Mouse (Mus musculus): Measurements from ENCODE around the gene Acsf2. TPM values are rescaled to one million over a fixed set of nuclear protein-coding genes. Genes with fewer than 3 reads are reported as not detected.
A peak's percentile ranks its signal among the peaks of the same experiment; 100 is the strongest.

Acsf2 gene
- total RNA-seq, 4 experiments from 2014 or later = 1.2 to 2.6 (median 1.9) TPM

- no peak for DNase-seq (ENCODE audit: low spot score in 2 of 2)
Measured at GRCm38 (mm10) chr11:94598437-94599120, 3.1 kb downstream of the Acsf2 start.

GRCm38 (mm10) chr11:94597319-94597718 is 4.4 kb downstream of the Acsf2 start:
- peak in 1 of 2 experiments; percentile 12 for DNase-seq (ENCODE audit: low spot score in 2 of 2)

DNA sequence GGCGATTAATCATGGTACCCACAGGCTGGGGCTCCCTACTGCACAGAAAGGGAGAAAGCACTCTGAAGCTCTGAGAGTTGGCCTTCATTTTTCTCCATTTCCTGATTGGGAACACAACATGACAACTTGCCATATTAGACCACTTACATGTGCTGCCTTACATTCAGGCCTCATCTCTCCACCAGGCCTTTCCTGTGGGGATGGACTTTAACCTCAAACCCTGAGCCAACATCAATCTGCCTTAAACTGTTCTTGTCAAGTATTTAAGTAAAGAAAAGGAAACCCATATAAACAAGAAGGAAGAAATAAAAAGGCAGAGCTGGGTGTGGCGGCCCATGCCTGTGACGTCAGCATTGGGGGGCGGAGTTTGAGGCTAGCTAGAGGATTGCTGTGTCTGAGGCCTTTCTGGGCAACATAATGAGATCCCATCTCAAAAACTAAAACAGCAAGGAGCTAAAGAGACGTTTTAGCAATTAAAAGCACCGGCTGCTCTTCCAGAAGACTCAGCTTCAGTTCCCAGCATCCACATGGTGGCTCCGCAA is 5.3 kb downstream of the Acsf2 start:
- no peak for DNase-seq (ENCODE audit: low spot score in 2 of 2)

DNA sequence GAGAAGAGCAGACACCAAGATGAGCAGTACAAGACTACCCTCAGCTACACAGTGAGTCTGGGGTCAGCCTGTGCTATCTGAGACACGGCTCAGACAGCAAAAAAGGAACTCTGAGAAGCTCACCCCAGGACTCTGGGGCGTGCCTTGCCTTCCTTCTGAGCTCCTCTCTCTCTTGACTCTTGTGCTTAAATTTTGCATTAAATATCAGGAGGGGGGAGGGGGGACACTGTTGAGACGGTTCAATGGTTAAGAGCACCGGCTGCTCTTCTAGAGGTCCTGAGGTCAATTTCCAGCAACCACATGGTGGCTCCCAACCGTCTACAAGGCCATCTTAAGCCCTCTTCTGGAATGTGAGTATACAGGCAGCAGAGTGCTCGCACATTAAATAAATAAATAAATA is 14.2 kb downstream of the Acsf2 start:
- DNase-seq (ENCODE audit: low spot score in 2 of 2) = no peak

DNA sequence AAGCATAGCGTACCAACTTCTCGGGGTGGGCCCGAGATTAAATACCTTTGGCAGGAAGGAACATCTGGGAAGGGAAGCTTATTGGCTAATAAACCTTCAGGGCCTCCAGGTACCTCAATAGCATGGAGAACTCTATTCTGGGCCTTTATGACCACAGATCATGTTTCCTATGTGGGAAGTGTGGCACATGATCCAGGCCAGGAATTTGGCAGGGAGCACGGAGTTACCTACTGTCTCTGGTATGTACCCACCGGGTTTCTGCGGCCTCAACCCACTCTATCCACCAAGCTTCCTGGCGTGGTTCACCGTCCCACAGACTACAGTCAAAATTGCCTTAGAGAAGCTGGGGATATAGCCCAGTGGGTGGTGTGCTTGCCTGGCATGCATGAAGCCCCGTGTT is 16.6 kb downstream of the Acsf2 start:
- no peak for DNase-seq (ENCODE audit: low spot score in 2 of 2)

GRCm38 (mm10) chr11:94580111-94580740 is 21.4 kb downstream of the Acsf2 start:
- DNase-seq (ENCODE audit: low spot score in 2 of 2) = no peak

- DNase-seq (ENCODE audit: low spot score in 2 of 2) = no peak
Measured at GRCm38 (mm10) chr11:94576361-94576760, 25.3 kb downstream of the Acsf2 start.

GRCm38 (mm10) chr11:94575036-94575435 is 26.6 kb downstream of the Acsf2 start:
- no peak for DNase-seq (ENCODE audit: low spot score in 2 of 2)

DNA sequence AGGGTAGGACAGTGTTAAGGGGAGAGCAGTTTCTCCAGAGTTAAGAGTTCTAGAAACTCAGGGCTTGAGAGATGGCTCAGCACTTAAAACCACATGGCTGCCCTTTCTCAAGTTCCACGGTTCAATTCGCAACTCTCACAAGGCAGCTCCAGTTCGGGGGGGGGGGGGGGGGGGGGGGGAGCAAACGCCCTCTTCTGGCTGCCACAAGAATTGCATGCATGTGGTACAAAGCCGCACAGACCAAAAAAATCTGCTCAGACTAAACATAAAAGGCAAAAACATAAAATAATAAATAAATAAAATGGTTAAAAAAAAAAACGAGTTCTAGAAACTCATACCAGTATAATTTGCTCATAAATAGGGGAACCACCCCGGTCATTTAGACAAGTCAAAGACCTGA is 27.1 kb downstream of the Acsf2 start:
- no peak for DNase-seq (ENCODE audit: low spot score in 2 of 2)

GRCm38 (mm10) chr11:94571850-94572249 is 29.8 kb downstream of the Acsf2 start:
- DNase-seq (ENCODE audit: low spot score in 2 of 2) = no peak

GRCm38 (mm10) chr11:94570612-94571011 is 31.1 kb downstream of the Acsf2 start:
- DNase-seq (ENCODE audit: low spot score in 2 of 2) = no peak

DNA sequence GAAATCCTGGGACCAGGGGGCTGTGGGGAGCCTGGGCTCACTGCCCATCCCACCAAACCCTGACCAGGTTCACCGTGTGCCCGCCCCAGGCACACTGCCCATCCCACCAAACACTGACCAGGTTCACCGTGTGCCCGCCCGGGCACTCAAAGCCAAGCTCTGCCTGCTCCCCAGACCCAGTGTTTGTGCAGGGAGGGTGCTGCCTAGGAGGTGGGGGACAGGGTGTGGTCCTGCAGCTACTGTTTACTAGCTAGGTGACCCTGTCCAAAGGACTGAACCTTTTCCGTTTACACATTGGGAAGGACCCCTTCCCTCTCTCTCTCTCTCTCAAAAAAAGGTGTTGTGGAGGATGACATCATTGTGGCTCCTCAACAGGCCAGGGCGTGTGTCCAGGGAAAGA is 34.3 kb downstream of the Acsf2 start:
- DNase-seq (ENCODE audit: low spot score in 2 of 2) = no peak

GRCm38 (mm10) chr11:94566534-94566933 is 35.1 kb downstream of the Acsf2 start:
- no peak for DNase-seq (ENCODE audit: low spot score in 2 of 2)

GRCm38 (mm10) chr11:94565151-94565479 is 36.6 kb downstream of the Acsf2 start:
- DNase-seq (ENCODE audit: low spot score in 2 of 2) = no peak

- DNase-seq (ENCODE audit: low spot score in 2 of 2) = no peak
Measured at GRCm38 (mm10) chr11:94564437-94565150, 37.1 kb downstream of the Acsf2 start, which contains the start of gene Chad. Gene Chad, plus strand, starts transcription at chr11:94565047.

DNA sequence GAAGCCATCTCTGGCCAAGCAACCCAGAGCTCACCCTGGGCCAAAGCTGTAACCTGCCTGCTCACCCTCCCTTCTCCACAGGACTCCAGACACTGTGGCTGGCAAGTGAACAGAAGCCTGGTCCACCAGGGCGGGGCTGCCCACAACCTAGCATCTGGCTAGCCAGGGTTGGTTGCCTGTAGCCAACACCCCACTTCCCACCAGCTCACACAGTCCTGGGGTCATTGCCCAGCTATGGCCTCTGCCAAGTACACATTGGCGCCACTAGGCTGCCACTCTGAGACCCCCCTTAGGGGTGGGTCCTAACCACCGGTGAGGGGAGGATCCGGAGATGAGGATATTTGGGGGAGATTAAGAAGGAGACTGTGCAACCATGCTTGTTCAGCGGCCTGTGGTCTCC is 37.9 kb downstream of the Acsf2 start:
- no peak for DNase-seq (ENCODE audit: low spot score in 2 of 2)

GRCm38 (mm10) chr11:94563383-94563782 is 38.3 kb downstream of the Acsf2 start:
- DNase-seq (ENCODE audit: low spot score in 2 of 2) = no peak

GRCm38 (mm10) chr11:94558226-94558625 is 43.4 kb downstream of the Acsf2 start:
- no peak for DNase-seq (ENCODE audit: low spot score in 2 of 2)

DNA sequence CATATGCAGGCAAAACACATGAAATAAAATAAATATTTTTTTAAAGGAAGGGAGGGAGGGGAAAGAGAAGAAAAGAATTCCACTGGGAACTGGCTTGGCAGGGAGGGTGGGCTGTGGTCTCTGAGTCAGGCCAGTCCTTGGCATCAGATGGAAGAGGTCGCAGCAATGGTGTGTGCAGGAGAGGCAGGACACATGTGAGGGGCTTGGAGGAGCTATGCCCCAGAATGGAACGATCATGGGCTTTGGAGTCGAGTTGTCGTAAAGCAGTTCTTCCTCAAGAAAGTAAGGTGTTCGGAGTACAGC is 51.3 kb downstream of the Acsf2 start:
- no peak for DNase-seq (ENCODE audit: low spot score in 2 of 2)

DNA sequence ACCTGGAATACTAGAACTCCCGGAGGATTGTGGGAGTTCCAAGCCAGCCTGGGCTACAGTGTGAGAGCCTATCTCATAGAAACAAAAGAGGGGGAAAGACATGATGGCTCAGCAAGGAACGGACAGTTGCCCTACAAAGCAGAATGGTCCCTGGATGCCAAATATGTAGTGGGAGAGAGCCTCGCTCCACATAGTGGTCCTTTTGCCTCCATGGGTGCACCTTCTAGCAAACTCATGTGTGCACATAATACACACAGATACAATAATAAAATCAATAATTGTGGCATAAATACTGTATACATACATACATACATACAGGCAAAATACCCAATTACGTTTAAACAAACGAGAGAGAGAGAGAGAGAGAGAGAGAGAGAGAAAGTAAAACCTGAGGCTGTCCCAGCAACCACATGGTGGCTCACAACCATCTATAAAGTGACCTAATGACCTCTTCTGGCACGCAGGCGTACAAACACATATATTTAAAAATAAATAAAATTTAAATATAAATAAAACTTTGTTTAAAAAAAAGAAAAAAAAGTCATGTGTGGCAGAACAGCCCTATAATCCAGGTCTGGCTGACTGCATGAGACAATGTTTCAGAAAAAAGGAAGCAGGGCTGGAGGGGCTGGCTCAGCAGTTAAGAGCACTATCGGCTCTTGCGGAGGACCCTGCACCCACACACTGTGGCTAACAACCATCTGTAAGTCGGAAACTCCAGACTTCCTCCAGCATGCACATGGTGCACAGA is 51.8 kb downstream of the Acsf2 start:
- DNase-seq (ENCODE audit: low spot score in 2 of 2) = no peak

- DNase-seq (ENCODE audit: low spot score in 2 of 2) = peak; percentile 93 to 94
Measured at GRCm38 (mm10) chr11:94548888-94549690, 52.6 kb downstream of the Acsf2 start, which contains the start of gene Rsad1. Gene Rsad1, minus strand, starts transcription at chr11:94549255.

Data from gastrocnemius, adult 8-10 months (tissue).